Mouse (Mus musculus): ENCODE measurements around the gene Col4a1.

DNA sequence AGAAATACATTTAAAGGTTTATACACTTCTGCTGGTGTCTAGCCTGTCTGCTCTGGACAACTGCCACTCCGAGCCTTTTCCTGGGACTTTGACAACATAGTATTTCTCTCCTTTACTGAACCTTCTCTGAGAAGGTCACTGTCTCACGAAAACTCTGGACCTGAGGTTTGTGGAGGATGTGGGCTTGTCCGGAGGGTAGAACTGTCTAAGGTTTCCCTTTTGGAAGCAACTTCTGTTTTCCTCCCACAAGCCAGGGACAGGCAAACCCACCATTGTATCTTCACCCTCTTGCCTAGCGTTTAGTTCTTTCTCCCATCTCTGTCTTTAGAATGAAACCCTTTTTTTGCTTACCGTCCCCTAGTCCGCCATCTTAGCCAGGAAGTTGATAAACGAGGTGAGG is 9.2 kb upstream of the Col4a1 start:
- TF ChIP-seq CTCF (IDR thresholded peaks at IDR 0.05; ENCODE audit: borderline replicate concordance, control insufficient read depth, extremely low read depth, insufficient read depth, low read length, poor library complexity) (no peak), POLR2A (IDR thresholded peaks at IDR 0.05; ENCODE audit: control insufficient read depth, extremely low read depth, insufficient read depth, low read length, poor library complexity) (no peak)

Data from thymus, adult 2 months (tissue).